Mouse (Mus musculus): ENCODE data around the gene Rims4.

DNA sequence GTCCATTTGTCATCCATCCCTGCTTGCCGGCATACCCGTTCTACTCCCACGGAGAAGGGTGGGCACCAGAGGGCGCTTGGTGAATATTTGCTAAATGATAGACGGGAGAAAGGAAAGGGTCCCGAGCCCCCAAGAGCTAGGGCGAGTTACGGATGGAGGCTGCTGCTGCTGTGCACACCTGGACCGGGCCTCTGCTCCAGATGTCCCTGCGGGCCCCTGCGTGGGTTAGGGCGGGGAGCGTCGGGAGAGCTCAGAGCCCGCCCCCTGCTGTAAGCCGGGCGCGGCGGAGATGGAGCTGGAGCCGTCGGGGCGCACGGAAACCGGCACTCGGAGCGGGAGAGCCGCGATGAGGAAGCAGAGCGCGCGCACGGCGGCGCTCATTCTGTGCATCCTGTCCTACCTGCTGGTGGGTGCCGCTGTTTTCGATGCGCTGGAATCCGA, 65.0 kb downstream of the Rims4 start, which contains the start of gene Kcnk15:
- TF ChIP-seq POLR2A (IDR thresholded peaks at IDR 0.05; ENCODE audit: low read depth, low read length) (no peak), CTCF (IDR thresholded peaks at IDR 0.05; ENCODE audit: borderline replicate concordance, insufficient read depth, low read length) (no peak)

Measured in embryonic fibroblast, embryonic 13.5 days (primary cell).